Mouse (Mus musculus): Measurements from ENCODE around the gene Shroom3.
A peak's percentile ranks its signal among the peaks of the same experiment; 100 is the strongest.

Gene Shroom3

GRCm38 (mm10) chr5:92683351-92683807, at the start of gene Shroom3:
TSS of gene Shroom3 (plus strand) at chr5:92683435.
- DNase-seq (ENCODE audit: low spot score in 2 of 2) = no peak

GRCm38 (mm10) chr5:92633526-92633925, 49.7 kb upstream of the Shroom3 start:
- no peak for DNase-seq (ENCODE audit: low spot score in 2 of 2)

GRCm38 (mm10) chr5:92634916-92635315, 48.3 kb upstream of the Shroom3 start:
- no peak for DNase-seq (ENCODE audit: low spot score in 2 of 2)

GRCm38 (mm10) chr5:92635891-92636290, 47.3 kb upstream of the Shroom3 start:
- DNase-seq (ENCODE audit: low spot score in 2 of 2) = no peak

GRCm38 (mm10) chr5:92640861-92641260, 42.4 kb upstream of the Shroom3 start:
- no peak for DNase-seq (ENCODE audit: low spot score in 2 of 2)

GRCm38 (mm10) chr5:92656256-92656655, 27.0 kb upstream of the Shroom3 start:
- peak; percentile 53 to 69 for DNase-seq (ENCODE audit: low spot score in 2 of 2)

- DNase-seq (ENCODE audit: low spot score in 2 of 2) = no peak
These were observed 18.9 kb upstream of the Shroom3 start for GRCm38 (mm10) chr5:92664321-92664720.

GRCm38 (mm10) chr5:92666860-92667259, 16.4 kb upstream of the Shroom3 start:
- DNase-seq (ENCODE audit: low spot score in 2 of 2) = no peak

- peak in 1 of 2 experiments; percentile 26 for DNase-seq (ENCODE audit: low spot score in 2 of 2)
These were observed 8.2 kb upstream of the Shroom3 start, which contains the start of gene Ccdc158 for GRCm38 (mm10) chr5:92674859-92675573. TSS of gene Ccdc158 (minus strand) at chr5:92675271.

GRCm38 (mm10) chr5:92675574-92675920, 7.7 kb upstream of the Shroom3 start:
- DNase-seq (ENCODE audit: low spot score in 2 of 2) = no peak

- DNase-seq (ENCODE audit: low spot score in 2 of 2) = no peak
These were observed 3.8 kb upstream of the Shroom3 start for GRCm38 (mm10) chr5:92679441-92679840.

- no peak for DNase-seq (ENCODE audit: low spot score in 2 of 2)
These were observed 1.4 kb upstream of the Shroom3 start for GRCm38 (mm10) chr5:92681861-92682260.

- DNase-seq (ENCODE audit: low spot score in 2 of 2) = no peak
These were observed 450 bp upstream of the Shroom3 start for GRCm38 (mm10) chr5:92682621-92683348.

- no peak for DNase-seq (ENCODE audit: low spot score in 2 of 2)
These were observed 738 bp downstream of the Shroom3 start for GRCm38 (mm10) chr5:92683871-92684475.

- no peak for DNase-seq (ENCODE audit: low spot score in 2 of 2)
These were observed 1.7 kb downstream of the Shroom3 start for GRCm38 (mm10) chr5:92684715-92685460.

- no peak for DNase-seq (ENCODE audit: low spot score in 2 of 2)
These were observed 4.9 kb downstream of the Shroom3 start for GRCm38 (mm10) chr5:92688124-92688523.

GRCm38 (mm10) chr5:92688569-92688968, 5.3 kb downstream of the Shroom3 start:
- no peak for DNase-seq (ENCODE audit: low spot score in 2 of 2)

- DNase-seq (ENCODE audit: low spot score in 2 of 2) = no peak
These were observed 9.2 kb downstream of the Shroom3 start for GRCm38 (mm10) chr5:92692206-92693007.

- DNase-seq (ENCODE audit: low spot score in 2 of 2) = no peak
These were observed 10.5 kb downstream of the Shroom3 start for GRCm38 (mm10) chr5:92693744-92694143.

- DNase-seq (ENCODE audit: low spot score in 2 of 2) = no peak
These were observed 11.2 kb downstream of the Shroom3 start for GRCm38 (mm10) chr5:92694316-92694995.
